Mouse (Mus musculus): ENCODE measurements around the gene Arnt2. TPM values are rescaled to one million over a fixed set of nuclear protein-coding genes. Genes with fewer than 3 reads are reported as not detected.

Arnt2 gene
- polyA plus RNA-seq, 1 experiment from 2014 or later = 15.9 TPM

GRCm38 (mm10) chr7:84307329-84307925, 102.5 kb downstream of the Arnt2 start:
- Histone ChIP-seq H3K36me3 (peaks cover 43% of the 10 kb centered on the region), H3K27ac (no peak overlapping the region), H3K4me3 (no peak overlapping the region), H3K9ac (no peak overlapping the region), H3K4me2 (replicated peaks) (no peak overlapping the region), H3K27me3 (no peaks in the 10 kb centered on the region), H3K4me1 (0 out of 2 replicates have a peak, but pooled peaks cover 3% of the 10 kb centered on the region), H3K9me3 (no peaks in the 10 kb centered on the region)
- WGBS = 83% methylated on average over 3 of the region's 3 CpGs
- ATAC-seq (ENCODE audit: low FRiP score, low read depth) = no peak

- no peak overlapping the region for H3K27ac ChIP-seq
- no peak overlapping the region for H3K4me3 ChIP-seq
- no peak for ATAC-seq (ENCODE audit: low FRiP score, low read depth)
- H3K9ac ChIP-seq = no peak overlapping the region
- WGBS = 88% methylated on average over 1 of the region's 1 CpGs
- no peak overlapping the region for H3K4me2 ChIP-seq (replicated peaks)
- no peaks in the 10 kb centered on the region for H3K9me3 ChIP-seq
- no peaks in the 10 kb centered on the region for H3K27me3 ChIP-seq
- H3K36me3 ChIP-seq = peaks cover 24% of the 10 kb centered on the region
- H3K4me1 ChIP-seq = no peaks in the 10 kb centered on the region
Observed at GRCm38 (mm10) chr7:84300261-84300660, 109.7 kb downstream of the Arnt2 start.

- Histone ChIP-seq H3K9me3 (no peaks in the 10 kb centered on the region), H3K9ac (no peak overlapping the region), H3K27me3 (no peaks in the 10 kb centered on the region), H3K36me3 (peaks cover 18% of the 10 kb centered on the region), H3K4me3 (no peak overlapping the region), H3K4me2 (replicated peaks) (no peak overlapping the region), H3K4me1 (no peaks in the 10 kb centered on the region), H3K27ac (no peak overlapping the region)
- ATAC-seq (ENCODE audit: low FRiP score, low read depth) = no peak
- 78% methylated on average over 4 of the region's 4 CpGs for WGBS
Observed at GRCm38 (mm10) chr7:84299601-84300000, 110.4 kb downstream of the Arnt2 start.

- ATAC-seq (ENCODE audit: low FRiP score, low read depth) = peak; percentile 19; the same call in 1 of the 2 replicates
- WGBS = 72% methylated on average over 7 of the region's 7 CpGs
- Histone ChIP-seq H3K27me3 (no peaks in the 10 kb centered on the region), H3K36me3 (peaks cover 9% of the 10 kb centered on the region), H3K4me3 (no peak overlapping the region), H3K4me2 (replicated peaks) (no peak overlapping the region), H3K9me3 (no peaks in the 10 kb centered on the region), H3K9ac (no peak overlapping the region), H3K27ac (no peak overlapping the region), H3K4me1 (no peaks in the 10 kb centered on the region)
Observed at GRCm38 (mm10) chr7:84293054-84293453, 116.9 kb downstream of the Arnt2 start.

GRCm38 (mm10) chr7:84287226-84287587, 122.8 kb downstream of the Arnt2 start:
- ATAC-seq (ENCODE audit: low FRiP score, low read depth) = no peak

GRCm38 (mm10) chr7:84286526-84287225, 123.3 kb downstream of the Arnt2 start:
- Histone ChIP-seq H3K9ac (no peak overlapping the region), H3K4me3 (no peak overlapping the region), H3K36me3 (peaks cover 29% of the 10 kb centered on the region), H3K27me3 (no peaks in the 10 kb centered on the region), H3K4me2 (replicated peaks) (no peak overlapping the region), H3K27ac (no peak overlapping the region), H3K9me3 (no peaks in the 10 kb centered on the region), H3K4me1 (no peaks in the 10 kb centered on the region)
- no peak for ATAC-seq (ENCODE audit: low FRiP score, low read depth)
- 93% methylated on average over 8 of the region's 8 CpGs for WGBS

More at GRCm38 (mm10) chr7:84287226-84287587, 122.8 kb downstream of the Arnt2 start:
- 88% methylated on average over 2 of the region's 2 CpGs for WGBS
- Histone ChIP-seq H3K9me3 (no peaks in the 10 kb centered on the region), H3K4me1 (no peaks in the 10 kb centered on the region), H3K9ac (no peak overlapping the region), H3K4me2 (replicated peaks) (no peak overlapping the region), H3K27ac (no peak overlapping the region), H3K36me3 (peaks cover 25% of the 10 kb centered on the region), H3K4me3 (no peak overlapping the region), H3K27me3 (no peaks in the 10 kb centered on the region)

GRCm38 (mm10) chr7:84285790-84286189, 124.2 kb downstream of the Arnt2 start:
- Histone ChIP-seq H3K27me3 (no peaks in the 10 kb centered on the region), H3K36me3 (peaks cover 38% of the 10 kb centered on the region), H3K27ac (no peak overlapping the region), H3K9ac (no peak overlapping the region), H3K4me1 (no peaks in the 10 kb centered on the region), H3K4me2 (replicated peaks) (no peak overlapping the region), H3K9me3 (no peaks in the 10 kb centered on the region), H3K4me3 (no peak overlapping the region)
- ATAC-seq (ENCODE audit: low FRiP score, low read depth) = no peak
- 89% methylated on average over 7 of the region's 7 CpGs for WGBS

- Histone ChIP-seq H3K9ac (no peak overlapping the region), H3K4me2 (replicated peaks) (no peak overlapping the region), H3K36me3 (peaks cover 44% of the 10 kb centered on the region), H3K4me1 (no peaks in the 10 kb centered on the region), H3K4me3 (no peak overlapping the region), H3K27me3 (no peaks in the 10 kb centered on the region), H3K27ac (no peak overlapping the region), H3K9me3 (no peaks in the 10 kb centered on the region)
- ATAC-seq (ENCODE audit: low FRiP score, low read depth) = no peak
- WGBS = 70% methylated on average over 3 of the region's 3 CpGs
Observed at GRCm38 (mm10) chr7:84284974-84285373, 125.0 kb downstream of the Arnt2 start.

GRCm38 (mm10) chr7:84282231-84282630, 127.7 kb downstream of the Arnt2 start:
- no peak for ATAC-seq (ENCODE audit: low FRiP score, low read depth)
- Histone ChIP-seq H3K4me3 (no peak overlapping the region), H3K36me3 (peaks cover 58% of the 10 kb centered on the region), H3K27ac (no peak overlapping the region), H3K4me1 (no peaks in the 10 kb centered on the region), H3K9me3 (no peaks in the 10 kb centered on the region), H3K9ac (no peak overlapping the region), H3K4me2 (replicated peaks) (no peak overlapping the region), H3K27me3 (no peaks in the 10 kb centered on the region)
- 90% methylated on average over 4 of the region's 4 CpGs for WGBS

- H3K27me3 ChIP-seq = no peaks in the 10 kb centered on the region
- H3K36me3 ChIP-seq = peaks cover 65% of the 10 kb centered on the region
- no peak overlapping the region for H3K9ac ChIP-seq
- no peak overlapping the region for H3K4me3 ChIP-seq
- H3K9me3 ChIP-seq = no peaks in the 10 kb centered on the region
- H3K27ac ChIP-seq = no peak overlapping the region
- ATAC-seq (ENCODE audit: low FRiP score, low read depth) = no peak
- 82% methylated on average over 1 of the region's 1 CpGs for WGBS
- H3K4me1 ChIP-seq = no peaks in the 10 kb centered on the region
- H3K4me2 ChIP-seq (replicated peaks) = no peak overlapping the region
Observed at GRCm38 (mm10) chr7:84279231-84279630, 130.7 kb downstream of the Arnt2 start.

GRCm38 (mm10) chr7:84275312-84275711, 134.7 kb downstream of the Arnt2 start:
- no peak overlapping the region for H3K27ac ChIP-seq
- WGBS = 79% methylated on average over 10 of the region's 10 CpGs
- peaks cover 52% of the 10 kb centered on the region for H3K36me3 ChIP-seq

GRCm38 (mm10) chr7:84273930-84274329, 136.0 kb downstream of the Arnt2 start:
- WGBS = 85% methylated on average over 6 of the region's 6 CpGs
- Histone ChIP-seq H3K4me2 (replicated peaks) (no peak overlapping the region), H3K4me1 (0 out of 2 replicates have a peak, but pooled peaks cover 2% of the 10 kb centered on the region), H3K9ac (no peak overlapping the region), H3K9me3 (no peaks in the 10 kb centered on the region), H3K27ac (no peak overlapping the region), H3K4me3 (no peak overlapping the region), H3K27me3 (no peaks in the 10 kb centered on the region), H3K36me3 (peaks cover 51% of the 10 kb centered on the region)
- no peak for ATAC-seq (ENCODE audit: low FRiP score, low read depth)

More at GRCm38 (mm10) chr7:84275312-84275711, 134.7 kb downstream of the Arnt2 start:
- Histone ChIP-seq H3K27me3 (no peaks in the 10 kb centered on the region), H3K4me3 (no peak overlapping the region), H3K9ac (no peak overlapping the region), H3K4me2 (replicated peaks) (no peak overlapping the region), H3K4me1 (0 out of 2 replicates have a peak, but pooled peaks cover 2% of the 10 kb centered on the region), H3K9me3 (no peaks in the 10 kb centered on the region)
- ATAC-seq (ENCODE audit: low FRiP score, low read depth) = no peak

Measured in limb, embryonic 13.5 days (tissue).